Mouse (Mus musculus): ENCODE measurements around the gene Csk.

DNA sequence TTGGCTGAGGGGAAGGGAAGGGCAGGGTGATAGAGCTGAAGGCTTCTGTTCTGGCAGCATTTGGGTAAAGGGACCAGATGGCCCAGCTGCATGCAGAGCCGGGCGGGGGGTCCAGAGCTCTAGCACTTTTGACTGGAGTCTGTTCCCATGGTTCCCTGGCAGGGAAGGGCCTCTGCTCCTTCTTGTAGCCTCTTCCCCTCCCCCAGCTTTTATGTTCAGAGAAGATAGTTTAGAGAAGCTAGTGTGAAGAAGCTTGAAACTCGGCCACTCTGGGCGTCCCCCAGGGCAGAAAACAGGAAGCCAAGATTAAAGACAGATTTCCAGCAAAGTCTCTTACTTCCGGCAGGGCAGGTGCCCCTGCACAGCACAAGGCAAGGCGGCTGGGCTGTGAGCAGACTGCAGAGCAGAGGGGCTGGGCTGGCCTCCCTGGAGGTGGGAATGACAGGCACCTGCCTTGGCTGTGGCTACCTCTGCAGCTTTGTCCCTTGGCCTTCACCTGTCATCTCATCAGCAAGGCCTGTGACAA lies 2.6 kb downstream of the Csk start:
- TF ChIP-seq CTCF (IDR thresholded peaks at IDR 0.05; ENCODE audit: insufficient read depth, low read length) (no peak), POLR2A (IDR thresholded peaks at IDR 0.05; ENCODE audit: borderline replicate concordance, extremely low read depth, low read depth, low read length) (no peak)

Measured in lung, adult 2 months (tissue).